Mouse (Mus musculus) frontal cortex, postnatal 14 days (tissue): ENCODE measurements around the gene Samt2.
"Not testable (repeated sequence)": the region's sequence is repeated elsewhere in the genome, so short reads cannot be mapped to it uniquely, and the experiment has no call there.

Experiments
- DNase-seq, 2 experiments: peaks; one replicate each; pipeline ENCODE4 v3.0.0; 2022; ENCODE audit warnings: low spot score in 2 of 2

The Samt2 gene

DNA sequence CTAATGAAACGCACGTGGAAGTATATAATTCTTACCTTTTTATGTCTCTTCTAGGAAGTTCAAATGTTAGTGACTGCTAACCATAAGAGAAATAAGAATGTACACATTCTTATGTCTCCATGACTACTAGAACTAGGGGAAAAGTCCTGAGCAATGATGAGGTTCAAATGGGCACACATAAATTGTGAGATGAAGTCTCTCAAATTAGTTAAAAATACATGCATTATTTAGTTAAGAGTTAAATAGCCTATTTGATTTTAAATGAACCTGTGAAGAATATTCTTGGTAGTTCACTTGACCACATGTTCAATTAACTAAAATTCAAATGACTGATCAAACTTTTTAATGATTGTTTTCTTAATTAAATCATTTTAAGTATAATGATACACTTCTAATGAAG is at the start of gene Samt2:
Gene Samt2 (minus strand): TSS at position 101 of the 400 bp plus-strand sequence.
- not testable (repeated sequence) for DNase-seq
